Mouse (Mus musculus) embryonic facial prominence, embryonic 15.5 days (tissue): ENCODE results near the gene Ttll13. TPM values are rescaled to one million over a fixed set of nuclear protein-coding genes. Genes with fewer than 3 reads are reported as not detected.

Experiments
- ATAC-seq: fragments of 200-750 bp; cut with Nextera tagmentation; 2 replicates; pipeline ENCODE4 v1.8.0; 2017; ENCODE audit warnings: low read depth, moderate TSS enrichment; ENCODE audit not compliant: insufficient number of reproducible peaks, low FRiP score, low TSS enrichment
- H3K27ac ChIP-seq: fragments of 300-500 bp; sonication (generic); replicated peaks from 2 replicates; pipeline ENCODE4 v1.5.1; 2015; ENCODE audit warnings: mild to moderate bottlenecking, inconsistent platforms
- H3K27me3 ChIP-seq: fragments of 300-500 bp; sonication (generic); 2 replicates; pipeline ENCODE4 v1.6.1; 2015; ENCODE audit warnings: inconsistent platforms
- H3K36me3 ChIP-seq: fragments of 300-500 bp; sonication (generic); 2 replicates; pipeline ENCODE4 v1.6.1; 2015; ENCODE audit warnings: mild to moderate bottlenecking, inconsistent platforms
- H3K4me1 ChIP-seq: fragments of 300-500 bp; sonication (generic); 2 replicates; pipeline ENCODE4 v1.6.1; 2015; ENCODE audit warnings: inconsistent platforms
- H3K4me2 ChIP-seq: fragments of 300-500 bp; sonication (generic); replicated peaks from 2 replicates; pipeline ENCODE4 v1.6.1; 2015; ENCODE audit warnings: mild to moderate bottlenecking, inconsistent platforms
- H3K4me3 ChIP-seq: fragments of 300-500 bp; sonication (generic); replicated peaks from 2 replicates; pipeline ENCODE4 v1.5.1; 2015; ENCODE audit warnings: mild to moderate bottlenecking, inconsistent platforms
- H3K9ac ChIP-seq: fragments of 300-500 bp; sonication (generic); 2 replicates; pipeline ENCODE4 v1.6.1; 2015; ENCODE audit warnings: inconsistent platforms
- H3K9me3 ChIP-seq: fragments of 300-500 bp; sonication (generic); replicated peaks from 2 replicates; pipeline ENCODE4 v1.6.1; 2016; ENCODE audit warnings: inconsistent platforms
- WGBS: fragments of 180-500 bp; shearing (Covaris S2); methylation state at CpG from one replicate; pipeline ENCODE4 v1.1.7; 2015; 5-methylcytosine and 5-hydroxymethylcytosine counted together
- polyA plus RNA-seq: library from polyadenylated mRNA; unstranded; fragments of >200 nt; fragmentation: Nextera tagmentation; extraction: Ambion mirVana; gene quantifications from 2 replicates; pipeline ENCODE4 v1.2.1, GENCODE M21; 2015

Gene Ttll13
- 1.3 and 1.6 TPM in 2 replicates for polyA plus RNA-seq

GRCm38 (mm10) chr7:80246148-80246721 lies at the start of gene Ttll13:
Gene Ttll13 (plus strand): TSS chr7:80246376.
- H3K27ac ChIP-seq: peak within 1 kb of the TSS; percentile 63
- H3K4me3 ChIP-seq: peak within 1 kb of the TSS; percentile 62
- peak; percentile 99 for ATAC-seq
- H3K9me3 ChIP-seq: no peaks in the 10 kb centered on the region
- peak within 1 kb of the TSS; percentile 59 for H3K4me2 ChIP-seq
- peak within 1 kb of the TSS; percentile 46 for H3K9ac ChIP-seq
- WGBS: 0% methylated on average over 48 of the region's 48 CpGs
- no peaks in the 10 kb centered on the region for H3K27me3 ChIP-seq
- H3K36me3 ChIP-seq: 0 out of 2 replicates have a peak, but pooled peaks cover 3% of the 10 kb centered on the region
- H3K4me1 ChIP-seq: no peaks in the 10 kb centered on the region

GRCm38 (mm10) chr7:80197371-80197770 lies 48.8 kb upstream of the Ttll13 start:
- Histone ChIP-seq H3K4me3 (peak overlapping the region; percentile 78), H3K4me1 (peaks cover 67% of the 10 kb centered on the region), H3K27me3 (no peaks in the 10 kb centered on the region), H3K4me2 (peak overlapping the region; percentile 80), H3K9ac (no peak overlapping the region; the same call in 1 of the 2 replicates), H3K36me3 (0 out of 2 replicates have a peak, but pooled peaks cover 3% of the 10 kb centered on the region), H3K9me3 (no peaks in the 10 kb centered on the region), H3K27ac (peak overlapping the region; percentile 97)
- 13% methylated on average over 4 of the region's 4 CpGs for WGBS
- ATAC-seq: no peak

- peaks cover 67% of the 10 kb centered on the region for H3K4me1 ChIP-seq
- ATAC-seq: peak; percentile 91
- no peaks in the 10 kb centered on the region for H3K9me3 ChIP-seq
- H3K36me3 ChIP-seq: 0 out of 2 replicates have a peak, but pooled peaks cover 3% of the 10 kb centered on the region
- H3K4me3 ChIP-seq: peak overlapping the region; percentile 78
- H3K9ac ChIP-seq: peak overlapping the region; percentile 82
- under 1% methylated on average over 69 of the region's 74 CpGs for WGBS
- peak overlapping the region; percentile 80 for H3K4me2 ChIP-seq
- H3K27ac ChIP-seq: peak overlapping the region; percentile 97
- no peaks in the 10 kb centered on the region for H3K27me3 ChIP-seq
Observed at GRCm38 (mm10) chr7:80197941-80198778, 48.0 kb upstream of the Ttll13 start.

- under 1% methylated on average over 11 of the region's 11 CpGs for WGBS
- Histone ChIP-seq H3K4me2 (peak overlapping the region; percentile 80), H3K4me1 (peaks cover 66% of the 10 kb centered on the region), H3K27me3 (no peaks in the 10 kb centered on the region), H3K9me3 (no peaks in the 10 kb centered on the region), H3K9ac (peak overlapping the region; percentile 82), H3K27ac (peak overlapping the region; percentile 97), H3K36me3 (0 out of 2 replicates have a peak, but pooled peaks cover 3% of the 10 kb centered on the region), H3K4me3 (peak overlapping the region; percentile 78)
- ATAC-seq: no peak
Observed at GRCm38 (mm10) chr7:80198863-80199262, 47.3 kb upstream of the Ttll13 start.

GRCm38 (mm10) chr7:80199286-80199685 lies 46.9 kb upstream of the Ttll13 start:
- Histone ChIP-seq H3K9me3 (no peaks in the 10 kb centered on the region), H3K27me3 (no peaks in the 10 kb centered on the region), H3K4me3 (peak overlapping the region; percentile 78), H3K36me3 (0 out of 2 replicates have a peak, but pooled peaks cover 3% of the 10 kb centered on the region), H3K4me1 (peaks cover 66% of the 10 kb centered on the region), H3K4me2 (peak overlapping the region; percentile 80), H3K9ac (peak overlapping the region; percentile 82), H3K27ac (peak overlapping the region; percentile 97)
- no peak for ATAC-seq
- 12% methylated on average over 6 of the region's 6 CpGs for WGBS

GRCm38 (mm10) chr7:80199851-80200587 lies 46.2 kb upstream of the Ttll13 start:
- Histone ChIP-seq H3K4me2 (peak overlapping the region; percentile 80), H3K27ac (no peak overlapping the region), H3K36me3 (0 out of 2 replicates have a peak, but pooled peaks cover 3% of the 10 kb centered on the region), H3K4me3 (peak overlapping the region; percentile 78), H3K9me3 (no peaks in the 10 kb centered on the region), H3K9ac (no peak overlapping the region), H3K4me1 (peaks cover 69% of the 10 kb centered on the region), H3K27me3 (no peaks in the 10 kb centered on the region)
- no peak for ATAC-seq
- WGBS: 68% methylated on average over 11 of the region's 11 CpGs

- no peak overlapping the region for H3K27ac ChIP-seq
- H3K4me3 ChIP-seq: peak overlapping the region; percentile 78; the same call in 1 of the 2 replicates
- H3K4me1 ChIP-seq: peaks cover 74% of the 10 kb centered on the region
- no peak overlapping the region for H3K9ac ChIP-seq
- ATAC-seq: no peak
- no peaks in the 10 kb centered on the region for H3K27me3 ChIP-seq
- H3K9me3 ChIP-seq: no peaks in the 10 kb centered on the region
- H3K4me2 ChIP-seq: peak overlapping the region; percentile 80
- WGBS: 69% methylated on average over 6 of the region's 6 CpGs
- H3K36me3 ChIP-seq: 0 out of 2 replicates have a peak, but pooled peaks cover 3% of the 10 kb centered on the region
Observed at GRCm38 (mm10) chr7:80200588-80200945, 45.6 kb upstream of the Ttll13 start.

- Histone ChIP-seq H3K27ac (no peak overlapping the region), H3K4me1 (peaks cover 79% of the 10 kb centered on the region), H3K4me2 (no peak overlapping the region), H3K27me3 (no peaks in the 10 kb centered on the region), H3K9me3 (no peaks in the 10 kb centered on the region), H3K4me3 (no peak overlapping the region), H3K9ac (no peak overlapping the region), H3K36me3 (0 out of 2 replicates have a peak, but pooled peaks cover 3% of the 10 kb centered on the region)
- no peak for ATAC-seq
- WGBS: 72% methylated on average over 5 of the region's 5 CpGs
Observed at GRCm38 (mm10) chr7:80200963-80201539, 45.1 kb upstream of the Ttll13 start.

GRCm38 (mm10) chr7:80201888-80202540 lies 44.2 kb upstream of the Ttll13 start:
- Histone ChIP-seq H3K9ac (no peak overlapping the region), H3K4me1 (peaks cover 89% of the 10 kb centered on the region), H3K27ac (no peak overlapping the region), H3K36me3 (0 out of 2 replicates have a peak, but pooled peaks cover 3% of the 10 kb centered on the region), H3K9me3 (no peaks in the 10 kb centered on the region), H3K27me3 (no peaks in the 10 kb centered on the region), H3K4me2 (no peak overlapping the region), H3K4me3 (no peak overlapping the region)
- 81% methylated on average over 15 of the region's 15 CpGs for WGBS
- ATAC-seq: no peak

- Histone ChIP-seq H3K9me3 (no peaks in the 10 kb centered on the region), H3K4me3 (no peak overlapping the region), H3K27ac (no peak overlapping the region), H3K36me3 (0 out of 2 replicates have a peak, but pooled peaks cover 3% of the 10 kb centered on the region), H3K9ac (no peak overlapping the region), H3K4me1 (peaks cover 89% of the 10 kb centered on the region), H3K27me3 (no peaks in the 10 kb centered on the region), H3K4me2 (no peak overlapping the region)
- 80% methylated on average over 5 of the region's 5 CpGs for WGBS
- no peak for ATAC-seq
Observed at GRCm38 (mm10) chr7:80202961-80203360, 43.2 kb upstream of the Ttll13 start.
